Mouse (Mus musculus) cortical plate, adult 2 months (tissue): Measurements from ENCODE around the gene Pecr.

Experiments used
- CTCF ChIP-seq: fragments of 200-500 bp; IDR thresholded peaks from 2 replicates; pipeline ENCODE4 v1.5.1; 2011; ENCODE audit warnings: mild to moderate bottlenecking, control low read depth, low read length; ENCODE audit not compliant: insufficient read depth; ENCODE audit errors: extremely low read depth
- POLR2A ChIP-seq: fragments of 200-500 bp; IDR thresholded peaks from 2 replicates; pipeline ENCODE4 v1.6.1; 2011; ENCODE audit warnings: mild to moderate bottlenecking, low read length, control low read depth; ENCODE audit not compliant: insufficient read depth; ENCODE audit errors: extremely low read depth

DNA sequence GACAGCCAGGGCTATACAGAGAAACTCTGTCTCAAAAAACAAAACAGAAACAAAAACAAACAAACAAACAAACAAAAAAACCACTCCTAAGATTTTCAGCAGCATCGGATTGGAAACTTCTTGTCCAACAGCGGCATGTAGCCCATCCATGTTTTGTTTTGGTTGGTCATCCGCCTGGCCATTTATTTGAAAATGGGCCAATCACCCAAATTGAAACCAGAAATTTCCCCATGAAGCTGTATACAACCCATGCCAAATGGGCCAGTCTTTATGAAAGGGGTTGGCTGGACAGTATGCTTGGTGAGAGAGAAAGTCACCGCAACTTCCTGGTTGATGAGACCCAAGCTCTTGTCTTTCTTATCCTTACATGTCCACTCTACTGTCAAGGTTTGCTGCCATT lies 6.8 kb upstream of the Pecr start:
- no peak for TF ChIP-seq POLR2A
- TF ChIP-seq CTCF: no peak
